Mouse (Mus musculus) retina, adult 2 months (tissue): ENCODE data around the gene Ppp2r2d.
A peak's percentile ranks its signal among the peaks of the same experiment; 100 is the strongest.

Experiments
- DNase-seq: peaks from one replicate; pipeline ENCODE4 v3.0.0-alpha.2; 2012; ENCODE audit warnings: low read depth, low spot score

Ppp2r2d gene

DNA sequence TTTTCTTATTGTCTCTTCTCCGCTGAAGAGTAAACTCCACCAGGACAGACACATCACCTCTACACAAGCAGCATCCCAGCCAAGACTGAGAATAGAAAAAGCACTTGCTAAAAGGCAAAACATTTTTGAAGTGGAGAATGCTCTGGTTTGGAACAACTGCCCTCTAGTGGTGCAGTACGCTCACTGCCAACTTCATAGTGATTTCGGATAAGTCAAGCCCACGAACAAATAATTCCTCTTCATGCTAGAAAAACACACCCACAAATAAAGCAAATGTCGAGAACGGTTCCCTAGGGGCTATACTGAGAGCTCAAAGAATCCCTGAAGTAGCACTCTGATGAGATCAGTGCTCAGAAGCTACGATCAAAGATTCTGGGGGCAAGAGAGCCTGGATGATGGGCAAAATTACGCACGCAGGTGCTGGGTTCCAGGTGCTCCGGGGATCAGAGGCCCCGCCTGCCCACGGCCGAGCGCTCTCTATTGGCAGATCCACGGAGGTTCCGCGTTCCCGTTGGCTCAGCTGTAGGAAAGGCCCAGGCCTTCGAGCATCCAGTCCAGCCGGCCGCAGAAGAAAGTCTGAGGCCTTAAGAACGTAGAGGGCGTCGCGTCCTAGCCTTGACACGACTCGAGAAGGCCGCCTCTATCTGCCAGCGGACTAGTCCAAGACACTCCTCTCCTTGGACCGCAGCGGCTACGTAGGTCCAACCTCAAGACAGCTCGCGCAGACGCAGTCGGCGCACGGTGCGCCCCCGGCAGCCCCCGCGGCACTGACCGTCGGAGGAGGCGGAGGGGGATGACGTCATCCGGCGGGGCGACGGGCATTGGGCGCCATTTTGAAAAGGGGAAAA, at the start of gene Ppp2r2d, which contains the start of gene Mapk1ip1:
Gene Ppp2r2d, plus strand, starts transcription at position 536 of the 848 bp plus-strand sequence.
Gene Mapk1ip1, minus strand, starts transcription at position 730 of the 848 bp plus-strand sequence.
- DNase-seq, result peak; percentile 89

DNA sequence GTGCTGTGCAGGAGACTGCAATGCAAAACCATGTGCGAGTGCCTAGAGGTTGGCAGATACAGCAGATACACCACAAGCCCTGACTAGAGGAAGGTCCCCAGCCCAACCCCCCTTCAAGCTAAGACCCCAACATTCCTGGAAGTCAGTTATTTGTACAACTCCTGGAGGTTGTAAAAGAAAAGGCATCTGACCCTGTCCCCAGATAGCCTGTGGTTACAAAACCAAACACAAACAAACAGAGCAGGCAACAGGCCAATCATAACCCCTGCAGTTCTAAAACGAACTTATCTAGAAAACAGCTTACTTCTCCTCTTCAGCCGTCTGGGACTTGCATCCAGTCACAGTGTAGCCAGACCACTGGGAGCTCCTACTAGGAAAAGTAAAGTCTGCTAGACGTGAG, 42.5 kb upstream of the Ppp2r2d start:
- DNase-seq, result no peak

DNA sequence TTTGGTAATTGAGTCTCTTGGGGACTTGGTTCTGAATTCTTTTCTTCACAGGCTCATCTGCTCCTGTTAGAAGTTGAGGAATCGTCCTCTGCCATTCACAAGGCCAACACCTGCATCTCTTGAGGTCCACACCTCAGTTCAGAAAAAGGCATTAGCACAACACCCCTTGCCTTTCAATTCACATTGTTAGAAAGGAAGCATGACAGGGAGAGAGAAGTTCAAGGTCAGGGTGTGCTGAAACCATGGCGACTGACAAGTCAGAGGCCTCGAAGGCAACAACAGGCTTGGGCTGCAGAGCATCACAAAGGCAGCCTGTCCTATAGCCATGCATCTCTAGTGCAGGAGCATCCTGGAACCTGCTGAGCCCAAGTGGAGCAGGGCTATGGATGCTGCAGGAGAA, 38.7 kb upstream of the Ppp2r2d start:
- no peak for DNase-seq

DNA sequence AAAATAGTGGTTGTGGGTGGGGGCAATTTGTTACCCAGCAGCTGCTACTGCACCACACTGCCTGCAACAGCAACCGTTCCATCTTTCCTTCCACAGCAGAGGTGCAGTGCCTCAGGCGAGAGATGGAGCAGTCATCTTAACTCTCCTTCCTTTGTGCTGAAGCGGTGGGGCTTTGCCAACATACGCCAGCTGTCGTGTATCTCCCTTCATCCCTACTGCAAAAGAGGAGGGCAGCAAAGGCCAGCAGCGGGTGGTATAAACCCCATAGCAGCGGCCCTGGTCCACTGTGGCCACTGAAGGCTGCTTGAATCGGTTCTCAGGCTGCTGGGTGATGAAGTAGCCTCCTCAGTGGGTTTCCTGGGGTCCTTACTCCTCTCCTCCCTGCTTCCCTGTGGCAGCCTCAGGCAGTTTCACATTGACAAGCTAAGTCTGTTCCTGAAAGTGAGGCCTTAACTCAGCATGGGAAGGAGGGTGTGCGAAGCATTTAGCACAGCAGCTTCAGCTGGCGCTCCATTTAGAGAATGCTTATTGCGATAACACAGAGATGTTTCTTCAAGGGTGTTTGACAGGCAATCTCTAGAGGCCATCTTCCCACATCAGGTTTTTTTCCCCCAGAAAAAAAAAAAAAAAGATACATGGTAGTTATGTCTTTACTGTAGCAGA, 32.5 kb upstream of the Ppp2r2d start:
- no peak for DNase-seq

GRCm38 (mm10) chr7:138818314-138818713, 27.6 kb upstream of the Ppp2r2d start:
- DNase-seq, result no peak

DNA sequence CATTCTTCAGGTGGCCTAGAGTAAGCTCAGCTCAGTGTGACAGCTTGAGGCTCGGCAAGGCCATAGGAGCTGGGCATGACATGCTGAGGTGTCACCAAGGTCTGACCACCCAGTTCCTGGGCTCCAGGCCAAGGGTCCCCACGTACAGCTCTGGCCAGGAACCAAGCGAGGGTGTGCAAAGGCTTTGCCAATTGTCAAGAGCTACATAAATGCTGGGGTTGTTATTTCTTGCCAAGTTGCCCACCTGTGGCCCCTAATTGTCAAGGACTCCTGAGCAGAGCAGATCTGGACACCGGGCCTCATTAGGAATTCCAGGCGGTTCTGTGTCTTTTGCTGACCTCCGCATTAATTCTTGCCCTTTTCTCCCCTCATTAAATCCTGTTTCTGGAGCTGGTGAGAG, 21.5 kb upstream of the Ppp2r2d start:
- DNase-seq, result no peak

GRCm38 (mm10) chr7:138824995-138825756, 20.7 kb upstream of the Ppp2r2d start:
- DNase-seq, result no peak

DNA sequence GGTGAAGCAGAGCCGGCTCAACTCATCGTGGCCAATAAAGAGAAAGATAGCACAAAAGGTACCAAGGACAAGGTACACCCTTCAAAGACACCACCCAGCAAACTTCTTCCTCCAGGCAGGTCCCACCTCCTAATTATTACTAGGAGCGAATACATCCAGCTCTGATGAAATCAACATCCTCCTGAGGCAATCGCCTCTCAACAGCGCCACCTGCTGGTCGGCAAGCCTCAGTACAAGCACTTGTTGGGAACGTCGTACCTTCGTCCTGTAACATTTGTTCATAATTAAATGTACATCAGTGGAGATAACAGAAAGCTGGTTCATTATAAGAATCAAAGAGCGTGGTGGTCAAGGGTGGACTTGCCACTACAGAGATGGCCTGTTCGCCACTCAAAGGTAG, 18.1 kb upstream of the Ppp2r2d start:
- DNase-seq, result peak; percentile 23

DNA sequence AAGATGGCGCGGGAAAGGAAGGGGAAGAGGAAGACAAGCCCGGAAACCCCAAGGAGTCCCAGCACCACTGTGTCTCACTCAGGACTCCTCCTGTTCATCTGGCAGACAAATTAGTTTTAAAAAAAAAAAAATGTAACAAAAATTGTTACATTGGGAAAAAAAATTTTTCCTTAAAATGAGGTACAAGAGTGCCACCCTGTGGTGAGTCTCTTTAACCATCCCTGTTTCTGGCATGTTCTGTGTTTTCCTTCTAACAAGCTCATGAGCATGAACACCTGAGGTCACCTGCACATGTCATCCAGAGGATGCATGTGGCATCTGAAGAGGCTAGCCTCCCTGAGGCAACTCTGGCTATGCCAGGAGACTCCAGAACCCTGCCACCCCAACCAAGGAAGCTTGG, 10.9 kb upstream of the Ppp2r2d start:
- DNase-seq, result no peak

DNA sequence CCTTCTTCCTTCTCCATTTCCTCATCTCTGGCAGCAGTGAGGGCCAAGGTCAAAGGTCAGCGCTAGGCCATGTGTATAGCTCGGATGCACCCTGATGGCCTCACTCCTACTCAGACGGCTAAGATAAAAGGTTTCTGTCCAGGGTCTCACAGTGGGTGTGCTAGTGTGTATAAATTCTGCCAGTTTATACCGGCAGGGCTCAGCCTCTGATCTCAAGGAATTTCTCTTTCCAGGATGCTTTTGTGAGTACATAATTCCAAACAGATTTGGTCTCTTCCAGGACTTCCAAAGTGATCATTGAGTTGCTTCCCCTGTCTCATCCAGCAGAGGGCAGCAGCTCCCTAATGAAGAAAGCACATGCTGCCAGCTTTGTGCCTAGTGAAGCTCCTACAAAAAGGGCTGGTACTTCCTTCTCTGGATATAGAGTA, 5.3 kb upstream of the Ppp2r2d start:
- peak; percentile 49 for DNase-seq

DNA sequence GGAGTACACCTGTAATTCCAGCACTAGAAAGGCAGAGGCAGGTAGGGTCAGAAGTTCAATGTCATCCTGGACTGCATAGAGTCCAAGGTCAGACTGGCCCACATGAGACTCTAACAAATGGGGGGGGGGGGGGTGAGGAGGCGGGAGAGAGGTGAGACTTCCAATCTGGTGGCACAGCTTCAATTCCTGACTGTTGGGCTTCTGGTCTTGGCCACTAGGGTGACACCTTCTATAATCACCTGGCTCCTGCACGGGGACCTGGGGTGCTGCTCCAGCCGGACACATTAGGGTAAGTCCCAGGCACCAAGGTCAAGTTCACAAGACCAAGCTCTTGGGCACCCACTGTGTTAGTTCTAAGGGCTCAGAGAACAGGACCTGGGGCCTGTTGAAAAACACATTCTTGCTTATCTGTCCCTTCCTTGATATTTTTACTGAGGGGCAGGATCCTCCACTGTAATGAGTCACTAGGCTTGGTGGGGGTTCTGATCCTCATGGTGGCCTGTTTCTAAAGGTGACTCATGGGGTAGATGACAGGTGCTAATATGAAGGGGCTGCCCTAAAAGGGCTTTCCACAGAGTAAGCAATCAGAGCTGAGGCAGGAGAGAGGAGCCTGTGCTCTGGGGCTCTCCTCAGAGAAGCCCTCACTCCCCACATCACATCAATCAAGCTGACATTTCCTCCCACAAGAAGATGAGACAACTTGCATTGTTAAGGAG, 4.3 kb upstream of the Ppp2r2d start:
- no peak for DNase-seq

DNA sequence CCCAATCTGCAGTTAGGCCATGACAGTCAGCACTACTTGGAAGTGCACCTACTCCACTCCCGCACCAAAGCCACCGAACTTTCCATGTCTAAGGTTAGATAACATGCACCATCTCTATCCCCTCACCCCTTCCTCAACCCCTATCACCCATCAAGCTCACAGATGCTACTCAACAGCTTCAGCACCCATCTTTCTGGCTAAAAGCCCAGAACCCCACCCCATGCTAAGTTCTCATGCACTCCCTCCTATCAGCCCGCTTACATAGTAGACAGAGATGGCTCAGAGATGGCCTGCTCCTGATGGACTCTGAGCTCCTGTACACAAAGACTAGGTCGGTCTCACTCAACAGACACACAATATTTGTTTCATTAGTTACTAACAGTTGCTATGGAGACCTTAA, 2.5 kb upstream of the Ppp2r2d start:
- DNase-seq, result no peak

DNA sequence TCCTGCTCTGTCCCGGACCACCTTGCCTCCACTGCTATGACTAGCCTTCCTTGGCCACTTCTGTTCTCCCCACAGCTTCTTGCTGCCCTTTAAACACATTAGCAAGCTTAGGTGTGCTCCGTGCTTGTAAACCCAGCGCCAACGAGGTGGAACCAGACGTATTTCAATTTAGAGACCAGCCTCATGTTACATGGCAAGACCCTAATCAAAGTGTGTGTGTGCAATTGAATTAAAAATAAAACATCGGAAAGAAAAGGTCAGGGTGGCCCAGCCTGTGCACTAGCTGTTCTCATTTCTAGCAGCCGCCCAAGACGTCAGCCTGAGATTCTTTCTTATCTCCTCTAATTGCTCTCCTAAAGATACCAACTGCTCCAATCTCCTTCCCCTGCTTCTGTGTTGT, 768 bp upstream of the Ppp2r2d start:
- no peak for DNase-seq

- no peak for DNase-seq
Observed at GRCm38 (mm10) chr7:138846502-138846991, 668 bp downstream of the Ppp2r2d start.

DNA sequence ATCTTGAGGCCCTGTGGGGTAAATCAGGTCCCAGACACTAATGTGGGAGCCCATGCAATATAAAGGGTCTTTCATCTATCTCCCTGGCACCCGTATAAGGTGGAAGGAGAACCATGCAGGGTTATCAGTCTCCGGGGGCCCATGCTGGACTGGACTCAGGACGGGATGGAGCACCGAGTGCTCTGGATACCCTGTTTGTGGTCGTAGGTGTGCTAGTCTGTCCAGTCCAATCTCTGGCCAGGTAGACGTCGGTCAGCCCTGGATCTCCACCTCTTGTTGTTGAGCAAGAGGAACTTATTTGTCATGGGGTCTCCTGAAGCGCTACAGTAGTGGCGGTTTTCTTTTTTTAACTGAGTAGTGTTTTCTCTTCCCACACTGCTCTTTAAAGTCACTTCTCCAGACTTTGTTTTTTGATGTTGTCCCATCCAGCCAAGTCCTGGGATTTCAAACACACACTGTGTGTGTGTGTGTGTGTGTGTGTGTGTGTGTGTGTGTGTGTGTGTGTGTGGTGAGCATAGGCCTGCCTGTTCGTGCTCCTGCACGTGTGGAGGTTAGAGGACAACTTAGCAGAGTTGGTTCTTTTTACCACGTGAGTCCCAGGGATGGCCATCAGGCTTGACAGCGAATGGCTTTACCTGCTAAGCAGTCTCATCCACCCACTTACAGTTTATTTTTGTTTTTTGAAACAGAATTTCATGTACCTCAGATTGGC, 1.6 kb downstream of the Ppp2r2d start:
- DNase-seq, result no peak

DNA sequence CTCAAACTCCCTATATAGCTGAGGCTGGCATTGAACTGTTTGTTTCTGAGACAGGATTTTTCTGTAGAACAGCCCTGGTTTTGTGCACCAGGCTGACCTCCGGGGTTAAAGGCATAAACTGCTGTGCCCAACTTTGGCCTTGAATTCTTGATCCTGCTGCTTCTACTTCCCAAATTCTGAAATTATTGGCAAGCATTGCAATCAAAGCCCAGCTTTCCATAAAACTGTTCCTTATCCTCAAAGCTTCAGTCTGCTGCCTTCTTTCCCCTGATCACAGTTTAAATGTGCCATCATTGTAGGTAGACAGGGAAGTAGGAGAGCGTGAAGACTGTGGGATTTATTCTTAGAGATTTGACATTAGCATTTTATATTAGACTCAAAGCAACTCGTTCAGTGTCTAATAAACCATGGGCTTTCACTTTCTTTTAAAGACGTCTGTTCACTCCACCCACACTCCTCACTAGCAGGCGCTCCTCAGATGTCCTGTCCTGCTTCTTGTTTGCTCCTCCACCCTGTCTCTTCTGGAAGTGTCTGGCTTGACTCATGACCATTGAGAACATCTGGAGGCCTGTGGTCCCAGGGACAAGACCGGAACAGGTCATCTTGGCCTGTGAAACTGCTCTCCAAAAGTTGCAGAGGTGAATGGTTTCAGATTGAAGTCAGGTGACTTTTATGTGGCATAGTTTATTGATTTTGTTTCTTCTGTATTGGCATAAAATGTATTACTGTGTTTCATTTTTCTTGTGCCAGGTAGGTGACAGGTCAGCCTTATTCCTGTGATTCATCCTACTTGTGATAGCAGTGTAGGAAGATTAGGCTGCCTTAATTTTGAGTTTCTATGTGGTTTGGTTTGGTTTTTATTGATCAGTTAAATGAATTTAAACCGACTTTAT, 2.4 kb downstream of the Ppp2r2d start:
- DNase-seq, result no peak

DNA sequence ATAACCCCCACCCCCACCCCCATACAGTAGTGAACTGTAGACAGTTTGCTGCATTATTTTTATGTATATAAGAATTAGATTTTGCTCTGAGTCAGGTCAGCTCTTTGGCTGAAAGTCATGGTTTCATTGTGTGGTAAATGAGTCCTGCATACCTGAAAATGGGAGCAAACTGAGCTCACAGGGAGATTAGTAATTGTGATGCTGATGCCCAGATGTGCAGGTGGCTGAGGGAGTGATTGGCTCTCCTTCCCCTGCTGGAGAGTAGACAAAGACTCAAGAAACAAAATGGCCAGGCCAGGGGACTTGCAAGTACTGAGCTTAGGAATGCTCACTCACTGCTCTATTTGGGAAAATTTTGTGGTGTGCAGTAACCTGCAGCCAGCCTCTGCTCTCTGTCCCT, 4.2 kb downstream of the Ppp2r2d start:
- DNase-seq, result no peak

DNA sequence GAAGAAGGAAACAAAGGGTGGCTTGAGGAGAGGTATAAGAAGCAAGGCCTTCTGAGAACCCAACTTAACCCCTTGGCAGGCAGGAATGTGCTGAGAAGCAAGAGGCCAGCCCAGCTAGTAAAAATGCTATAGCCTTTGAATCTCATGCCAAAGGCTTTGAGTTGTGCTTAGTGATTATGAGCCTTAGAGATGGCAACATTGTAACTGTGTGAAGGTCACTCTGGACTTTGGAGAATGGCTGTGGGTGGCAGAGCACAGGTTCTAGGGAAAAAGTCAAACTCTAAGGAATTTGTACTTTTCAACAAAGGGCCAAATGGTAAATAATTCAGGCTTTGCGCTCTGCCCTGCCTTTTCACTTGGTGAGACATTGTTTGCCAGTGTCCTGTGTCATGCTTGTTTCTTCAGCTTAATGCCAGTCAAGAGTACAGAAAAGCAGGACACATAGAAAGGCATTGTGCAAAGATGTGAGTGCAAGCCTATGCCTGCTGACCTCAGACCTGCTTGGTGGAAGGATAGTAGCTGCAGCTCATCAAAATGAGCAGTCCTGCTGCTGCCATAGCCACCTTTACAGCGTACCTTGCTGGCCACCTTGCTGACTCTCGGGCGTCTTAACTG, 7.6 kb downstream of the Ppp2r2d start:
- no peak for DNase-seq

- DNase-seq, result no peak
Observed at GRCm38 (mm10) chr7:138854201-138854600, 8.3 kb downstream of the Ppp2r2d start.
